Mouse (Mus musculus): ENCODE results near the gene Tceal5. TPM values are rescaled to one million over a fixed set of nuclear protein-coding genes. Genes with fewer than 3 reads are reported as not detected.

Tceal5 gene
- total RNA-seq, 2 experiments from 2014 or later: 5.6 to 6.5 TPM

- DNase-seq: peak; percentile 11
- intact Hi-C loops (cut with DNase I): no loop called here
Measured at GRCm38 (mm10) chrX:136172786-136173185, 30.9 kb downstream of the Tceal5 start.

- DNase-seq: peak; percentile 84 to 86
- intact Hi-C loops (cut with DNase I): no loop called here
Measured at GRCm38 (mm10) chrX:136172118-136172551, 31.5 kb downstream of the Tceal5 start, which contains the start of gene Tceal8. Gene Tceal8, minus strand, starts transcription at chrX:136172342.

- intact Hi-C loops (cut with DNase I): no loop called here
- peak; percentile 73 to 77 for DNase-seq
Measured at GRCm38 (mm10) chrX:136171189-136172117, 32.2 kb downstream of the Tceal5 start.

GRCm38 (mm10) chrX:136170625-136171024, 33.1 kb downstream of the Tceal5 start:
- peak; percentile 2 to 13 for DNase-seq
- intact Hi-C loops (cut with DNase I): no loop called here

Small RNA genes lying within 50 kb of the gene (microRNA-seq; reads per million reads assigned to microRNA genes)
- 0 reads per million in 2 experiments for gene Mir6383

Other genes with a start within 250 kb of the Tceal5 start
- gene Arxes2, start 210.1 kb downstream of the Tceal5 start, total RNA-seq (2021): 10 to 100 TPM in 1 of 2 experiments, 1 to 10 TPM in 1; 9.4 to 13.4 TPM
- 1 to 10 TPM; 4.5 to 6.2 TPM for gene Arxes1, start 170.5 kb downstream of the Tceal5 start, total RNA-seq (2021)
- gene Bex2, start 135.6 kb downstream of the Tceal5 start, total RNA-seq (2021): 1 to 10 TPM in 1 of 2 experiments, under 1 TPM in 1; 0.31 to 1.2 TPM
- not detected for gene Nxf3, start 118.6 kb downstream of the Tceal5 start, total RNA-seq (2021)
- 1 to 10 TPM; 5.1 to 8.4 TPM for gene Bex4, start 64.9 kb downstream of the Tceal5 start, total RNA-seq (2021)
- gene Tceal8, start 31.5 kb downstream of the Tceal5 start, total RNA-seq (2021): 10 to 100 TPM; 57.8 to 61.6 TPM
- 10 to 100 TPM in 1 of 2 experiments, 1 to 10 TPM in 1; 5.3 to 19.6 TPM for gene Tceal7, start 10.9 kb upstream of the Tceal5 start, total RNA-seq (2021)
- 10 to 100 TPM; 30.4 to 36.3 TPM for gene Bex1, start 11.6 kb upstream of the Tceal5 start, total RNA-seq (2021)
- gene Tceal9, start 41.2 kb upstream of the Tceal5 start, total RNA-seq (2021): 100 to 1,000 TPM in 1 of 2 experiments, 10 to 100 TPM in 1; 99.6 to 103 TPM
- gene Bex3, start 66.4 kb upstream of the Tceal5 start, total RNA-seq (2021): 10 to 100 TPM; 84.6 to 84.9 TPM

Measured in heart, postnatal 10 days (tissue).